Mouse (Mus musculus): ENCODE measurements around the gene Pex5.

GRCm38 (mm10) chr6:124451995-124452394, 37.1 kb upstream of the Pex5 start:
- TF ChIP-seq CTCF (IDR thresholded peaks at IDR 0.05; ENCODE audit: extremely low read depth, insufficient read depth, insufficient read length, insufficient replicate concordance) (no peak), POLR2A (IDR thresholded peaks at IDR 0.05; ENCODE audit: low read depth, low read length) (no peak)

Data from spleen, adult 2 months (tissue).